Comparison of ENCODE assay signal across 10 mouse cellular contexts in genomic region chr6:114725147-114725575, GRCm38 (mm10).
A peak's percentile ranks its signal among the peaks of the same experiment; 100 is the strongest.
DNase-seq lines count a peak whose midpoint lies in the region; ATAC-seq lines count a peak whose summit lies in the region.
"Had no signal": no experiment of that assay in that cellular context is flagged by ENCODE, and none has a peak within 500 bp of the region (broad histone marks: within the 10 kb centered on the region; RNA-seq: fewer than 3 reads in every experiment).

No protein-coding gene starts in this region.

- H3K4me1 ChIP-seq in heart, embryonic 10.5 days: peaks cover 31% of the 10 kb centered on the region
- H3K4me1 ChIP-seq in intestine, embryonic 15.5 days (replicated peaks): peaks cover 19% of the 10 kb centered on the region
- peaks cover 26% of the 10 kb centered on the region for H3K4me1 ChIP-seq in neural tube, embryonic 15.5 days

- peak overlapping the region; percentile 30 for H3K4me2 ChIP-seq in intestine, embryonic 15.5 days (replicated peaks)
- H3K4me2 ChIP-seq in neural tube, embryonic 15.5 days: no peak overlapping the region

- H3K4me3 ChIP-seq in heart, embryonic 10.5 days: peak overlapping the region; percentile 31; the same call in 1 of the 2 replicates
- H3K4me3 ChIP-seq in intestine, embryonic 15.5 days (replicated peaks): no peak overlapping the region
- no peak overlapping the region for H3K4me3 ChIP-seq in neural tube, embryonic 15.5 days (replicated peaks)

- H3K27ac ChIP-seq in heart, embryonic 10.5 days: peak overlapping the region; percentile 83
- peak overlapping the region; percentile 37; the same call in 1 of the 2 replicates for H3K27ac ChIP-seq in intestine, embryonic 15.5 days
- 0 out of 2 replicates have a peak overlapping the region, but pooled peaks have one; percentile 13 for H3K27ac ChIP-seq in neural tube, embryonic 15.5 days (replicated peaks)

- 0 out of 2 replicates have a peak, but pooled peaks cover 7% of the 10 kb centered on the region for H3K27me3 ChIP-seq in heart, embryonic 10.5 days (ENCODE audit: insufficient read depth, poor library complexity, severe bottlenecking)
- H3K27me3 ChIP-seq in intestine, embryonic 15.5 days (replicated peaks): no peaks in the 10 kb centered on the region
- H3K27me3 ChIP-seq in neural tube, embryonic 15.5 days (replicated peaks): no peaks in the 10 kb centered on the region

- H3K9me3 ChIP-seq in heart, embryonic 10.5 days: no peaks in the 10 kb centered on the region
- no peaks in the 10 kb centered on the region for H3K9me3 ChIP-seq in intestine, embryonic 15.5 days
- no peaks in the 10 kb centered on the region for H3K9me3 ChIP-seq in neural tube, embryonic 15.5 days (replicated peaks)

- H3K36me3 ChIP-seq in heart, embryonic 10.5 days: no peaks in the 10 kb centered on the region
- no peaks in the 10 kb centered on the region for H3K36me3 ChIP-seq in intestine, embryonic 15.5 days
- no peaks in the 10 kb centered on the region for H3K36me3 ChIP-seq in neural tube, embryonic 15.5 days

- WGBS in heart, embryonic 10.5 days: 21% methylated on average over 8 of the region's 8 CpGs
- WGBS in intestine, embryonic 15.5 days: 38% methylated on average over 8 of the region's 8 CpGs
- WGBS in neural tube, embryonic 15.5 days: 70% methylated on average over 8 of the region's 8 CpGs

- H3K9ac ChIP-seq in intestine, embryonic 15.5 days: 0 out of 2 replicates have a peak overlapping the region, but pooled peaks have one; percentile 9
- H3K9ac ChIP-seq in neural tube, embryonic 15.5 days (replicated peaks): no peak overlapping the region

- DNase-seq in heart, embryonic 10.5 days (ENCODE audit: low spot score): peak; percentile 80
- no peak for DNase-seq in heart, postnatal 10 days
- peak; percentile 48 to 61 for DNase-seq in kidney, postnatal 4 days
- no peak for DNase-seq in kidney, adult 8-10 months
- DNase-seq in layer of hippocampus, adult 11-12 months (ENCODE audit: low spot score): no peak
- DNase-seq: thymus, postnatal 4 days had no signal

- peak; percentile 57 for ATAC-seq in intestine, embryonic 15.5 days
- no peak for ATAC-seq in neural tube, embryonic 15.5 days (ENCODE audit: low FRiP score)
- ATAC-seq in inflammation-experienced regulatory T-cells, adult 6 months: no peak
- ATAC-seq: CD4-positive, CD25-positive, alpha-beta regulatory T cell, adult 4 months had no signal

- intact Hi-C loops in heart, postnatal 10 days (cut with DNase I): loop anchor here (2.0 to 10.0 kb wide), 2 partner anchors 282 to 310 kb away; partner anchors contain the start of gene Tamm41

Comparison
In these comparisons a context has a peak if more than half of its experiments do, and no peak if none do; other contexts are left out.
1. DNase-seq: peak in heart, embryonic 10.5 days (single experiment) and kidney, postnatal 4 days (2 of 2); none in heart, postnatal 10 days (0 of 2), kidney, adult 8-10 months (0 of 2) and layer of hippocampus, adult 11-12 months (single experiment).
2. H3K27ac ChIP-seq: peak in every context shown above with its lines; median percentile 83 in heart, embryonic 10.5 days; 37 in intestine, embryonic 15.5 days; 13 in neural tube, embryonic 15.5 days.